Mouse (Mus musculus) ZHBTc4 (cell line): ENCODE results near the gene Tulp2.

Source experiments
- DNase-seq: peaks from one replicate; pipeline ENCODE4 v3.0.0-alpha.2; 2011; ENCODE audit warnings: low read depth, low spot score

Gene Tulp2

GRCm38 (mm10) chr7:45553519-45553918 is 71.8 kb downstream of the Tulp2 start:
- DNase-seq = peak; percentile 51

- no peak for DNase-seq
Measured at GRCm38 (mm10) chr7:45553990-45554389, 72.3 kb downstream of the Tulp2 start.

- DNase-seq = no peak
Measured at GRCm38 (mm10) chr7:45554744-45555143, 73.1 kb downstream of the Tulp2 start, which contains the start of gene Hsd17b14. Hsd17b14 (plus strand) TSS chr7:45554893.

GRCm38 (mm10) chr7:45555787-45556186 is 74.1 kb downstream of the Tulp2 start:
- DNase-seq = peak; percentile 86

GRCm38 (mm10) chr7:45558907-45559306 is 77.2 kb downstream of the Tulp2 start:
- peak; percentile 95 for DNase-seq

- peak; percentile 90 for DNase-seq
Measured at GRCm38 (mm10) chr7:45560241-45560640, 78.6 kb downstream of the Tulp2 start.

GRCm38 (mm10) chr7:45560843-45561623 is 79.4 kb downstream of the Tulp2 start:
- peak; percentile 82 for DNase-seq

- DNase-seq = no peak
Measured at GRCm38 (mm10) chr7:45561624-45562520, 80.2 kb downstream of the Tulp2 start.

- DNase-seq = peak; percentile 60
Measured at GRCm38 (mm10) chr7:45564811-45565210, 83.1 kb downstream of the Tulp2 start.

GRCm38 (mm10) chr7:45565446-45565845 is 83.8 kb downstream of the Tulp2 start:
- DNase-seq = no peak

GRCm38 (mm10) chr7:45567112-45567779 is 85.6 kb downstream of the Tulp2 start:
- DNase-seq = peak; percentile 58

- peak; percentile 98 for DNase-seq
Measured at GRCm38 (mm10) chr7:45567780-45568516, 86.3 kb downstream of the Tulp2 start.

- DNase-seq = peak; percentile 54
Measured at GRCm38 (mm10) chr7:45568601-45569473, 87.2 kb downstream of the Tulp2 start.

- peak; percentile 92 for DNase-seq
Measured at GRCm38 (mm10) chr7:45570103-45570741, 88.5 kb downstream of the Tulp2 start, which contains the start of gene Bcat2. Bcat2 (plus strand) TSS chr7:45570153.

GRCm38 (mm10) chr7:45571966-45572365 is 90.3 kb downstream of the Tulp2 start:
- DNase-seq = no peak
